Mouse (Mus musculus): ENCODE data around the gene Card10.

DNA sequence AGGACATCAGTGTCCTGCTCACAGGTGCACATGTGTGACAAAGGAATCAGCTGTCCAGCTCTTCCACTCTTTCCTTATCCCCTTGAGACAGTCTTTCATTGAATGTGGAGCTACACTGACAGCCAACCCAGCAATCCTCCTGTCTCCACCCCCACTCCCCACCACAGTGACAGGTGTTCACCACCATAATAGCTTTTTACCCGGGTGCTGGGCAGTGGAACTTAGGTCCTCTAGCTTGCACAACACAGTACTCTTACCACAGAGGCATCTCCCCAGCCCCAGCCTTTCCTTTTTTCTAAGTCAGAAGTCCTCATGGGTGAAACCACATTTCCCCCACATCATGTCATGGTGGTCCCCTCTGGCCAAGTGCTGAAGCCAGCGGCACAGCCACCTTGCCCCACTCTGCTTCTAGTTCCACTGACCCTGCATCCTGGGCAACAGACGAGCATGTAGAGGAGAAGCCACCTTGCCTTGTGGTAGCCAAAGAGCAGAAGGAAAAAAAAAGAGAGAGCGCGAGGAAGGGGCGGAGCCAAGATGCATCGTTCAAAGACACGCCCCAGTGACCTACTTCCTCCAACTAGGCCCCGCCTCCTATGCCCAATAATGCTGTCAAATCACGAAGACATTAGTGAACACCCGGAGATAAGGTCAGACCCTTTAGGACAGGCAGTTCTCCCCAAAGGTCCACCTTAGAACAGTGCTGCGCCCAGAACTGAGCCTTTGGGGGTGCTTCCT is 72.4 kb downstream of the Card10 start:
- TF ChIP-seq POLR2A (IDR thresholded peaks at IDR 0.05; ENCODE audit: insufficient read depth, low read depth, low read length) (no peak), CTCF (IDR thresholded peaks at IDR 0.05; ENCODE audit: insufficient read depth, low read depth, low read length) (no peak)
